Mouse (Mus musculus) small intestine, adult 2 months (tissue): ENCODE measurements at regions not wholly inside any gene's neighbourhood (a gene's known extent, or its start where the extent isn't known, plus 50 kb on each side); places are given as distances from the start of the nearest gene placed in this dataset.

Experiments
- CTCF ChIP-seq: fragments of 200-500 bp; IDR thresholded peaks from 2 replicates; pipeline ENCODE4 v1.5.1; 2012; ENCODE audit warnings: low read depth, mild to moderate bottlenecking, control low read depth, inconsistent platforms, low read length, moderate library complexity, mixed read lengths; ENCODE audit not compliant: insufficient replicate concordance, insufficient read length; ENCODE audit errors: extremely low read depth
- POLR2A ChIP-seq: fragments of 200-500 bp; IDR thresholded peaks from 2 replicates; pipeline ENCODE4 v1.6.1; 2012; ENCODE audit warnings: low read depth, mild to moderate bottlenecking, control low read depth, inconsistent platforms, low read length, moderate library complexity

GRCm38 (mm10) chr12:70524703-70525102 lies 71.8 kb downstream of the Tmx1 start:
- TF ChIP-seq POLR2A (no peak), CTCF (no peak)
